Mouse (Mus musculus) T-helper 1 cell (primary cell): ENCODE data around the gene Vmn1r71.
"Not testable (repeated sequence)": the region's sequence is repeated elsewhere in the genome, so short reads cannot be mapped to it uniquely, and the experiment has no call there.

Source experiments
- in situ Hi-C: fragments of 300-600 bp; cut with MboI, MseI; formaldehyde crosslinking; loops from one replicate; pipeline ENCODE4 v1.15.1; 2025; ENCODE audit warnings: high pct_unique_total_duplicates

Gene Vmn1r71

GRCm38 (mm10) chr7:10754264-10754663, at the start of gene Vmn1r71:
TSS of gene Vmn1r71 (minus strand) at chr7:10754364.
- in situ Hi-C loops, result no loop called here

GRCm38 (mm10) chr7:10757551-10757950, 3.4 kb upstream of the Vmn1r71 start:
- in situ Hi-C loops, result not testable (repeated sequence)
